Mouse (Mus musculus): ENCODE data around the gene Nrip1.

GRCm38 (mm10) chr16:76372941-76373561, 576 bp downstream of the Nrip1 start:
- TF ChIP-seq CTCF (IDR thresholded peaks at IDR 0.05; ENCODE audit: low read depth, low read length) = peak; percentile 29; the same call in 1 of the 2 replicates
- no peak for TF ChIP-seq POLR2A (IDR thresholded peaks at IDR 0.05; ENCODE audit: borderline replicate concordance, low read depth, low read length)
